Mouse (Mus musculus) limb, embryonic 10.5 days (tissue): ENCODE measurements around the gene Emd. TPM values are rescaled to one million over a fixed set of nuclear protein-coding genes. Genes with fewer than 3 reads are reported as not detected.

Experiments
- DNase-seq: peaks from one replicate; pipeline ENCODE4 v3.0.0-alpha.2; 2017; ENCODE audit warnings: low spot score
- H3K27ac ChIP-seq: fragments of 300-500 bp; sonication (generic); 2 replicates; pipeline ENCODE4 v1.5.1; 2016; ENCODE audit warnings: mild to moderate bottlenecking
- H3K27me3 ChIP-seq: fragments of 300-500 bp; sonication (generic); 2 replicates; pipeline ENCODE4 v1.6.1; 2016; ENCODE audit warnings: low read depth, mild to moderate bottlenecking; ENCODE audit not compliant: poor library complexity, severe bottlenecking
- H3K36me3 ChIP-seq: fragments of 300-500 bp; sonication (generic); 2 replicates; pipeline ENCODE4 v1.6.1; 2016; ENCODE audit warnings: mild to moderate bottlenecking, moderate library complexity
- H3K4me1 ChIP-seq: fragments of 300-500 bp; sonication (generic); 2 replicates; pipeline ENCODE4 v1.6.1; 2016
- H3K4me3 ChIP-seq: fragments of 300-500 bp; sonication (generic); 2 replicates; pipeline ENCODE4 v1.5.1; 2016; ENCODE audit warnings: mild to moderate bottlenecking, moderate library complexity
- H3K9me3 ChIP-seq: fragments of 300-500 bp; sonication (generic); replicated peaks from 2 replicates; pipeline ENCODE4 v1.6.1; 2016; ENCODE audit warnings: mild to moderate bottlenecking
- WGBS: fragments of 180-500 bp; shearing (Covaris S2); methylation state at CpG from one replicate; pipeline ENCODE4 v1.1.7; 2016; 5-methylcytosine and 5-hydroxymethylcytosine counted together
- polyA plus RNA-seq: library from polyadenylated mRNA; unstranded; fragments of >200 nt; fragmentation: Nextera tagmentation; extraction: Ambion mirVana; gene quantifications from 2 replicates; pipeline ENCODE4 v1.2.1, GENCODE M21; 2016

Gene Emd
- polyA plus RNA-seq, 1 experiment from 2014 or later, result 25.2 TPM

- Histone ChIP-seq H3K9me3 (no peaks in the 10 kb centered on the region), H3K4me3 (peak overlapping the region; percentile 65), H3K36me3 (peaks cover 23% of the 10 kb centered on the region), H3K27ac (peak overlapping the region; percentile 92), H3K4me1 (peaks cover 14% of the 10 kb centered on the region), H3K27me3 (peaks cover 24% of the 10 kb centered on the region)
- no peak for DNase-seq
- WGBS, result 10% methylated on average over 15 of the region's 15 CpGs
Measured at GRCm38 (mm10) chrX:74246693-74247092, 7.8 kb upstream of the Emd start.

GRCm38 (mm10) chrX:74248651-74249050 lies 5.8 kb upstream of the Emd start:
- peaks cover 12% of the 10 kb centered on the region for H3K4me1 ChIP-seq
- peaks cover 24% of the 10 kb centered on the region for H3K27me3 ChIP-seq
- DNase-seq, result peak; percentile 75
- peaks cover 4% of the 10 kb centered on the region for H3K36me3 ChIP-seq
- H3K27ac ChIP-seq, result peak overlapping the region; percentile 89; the same call in 1 of the 2 replicates
- no peaks in the 10 kb centered on the region for H3K9me3 ChIP-seq
- peak overlapping the region; percentile 58; the same call in 1 of the 2 replicates for H3K4me3 ChIP-seq
- WGBS, result 4% methylated on average over 3 of the region's 3 CpGs

- peaks cover 8% of the 10 kb centered on the region for H3K4me1 ChIP-seq
- DNase-seq, result peak; percentile 70
- no peaks in the 10 kb centered on the region for H3K9me3 ChIP-seq
- peak within 1 kb of the TSS; percentile 58 for H3K4me3 ChIP-seq
- WGBS, result 7% methylated on average over 38 of the region's 38 CpGs
- peaks cover 26% of the 10 kb centered on the region for H3K27me3 ChIP-seq
- H3K36me3 ChIP-seq, result no peaks in the 10 kb centered on the region
- H3K27ac ChIP-seq, result peak within 1 kb of the TSS; percentile 89
Measured at GRCm38 (mm10) chrX:74249615-74250014, 4.9 kb upstream of the Emd start, which contains the start of gene Flna. Gene Flna, minus strand, starts transcription at chrX:74249820.

GRCm38 (mm10) chrX:74254888-74255565 lies 540 bp downstream of the Emd start:
- 14% methylated on average over 29 of the region's 31 CpGs for WGBS
- Histone ChIP-seq H3K36me3 (peaks cover 34% of the 10 kb centered on the region), H3K27me3 (peaks cover 13% of the 10 kb centered on the region; the same call in 1 of the 2 replicates), H3K4me3 (peak overlapping the region; percentile 66), H3K9me3 (no peaks in the 10 kb centered on the region), H3K27ac (peak overlapping the region; percentile 91), H3K4me1 (peaks cover 4% of the 10 kb centered on the region)
- DNase-seq, result no peak

- no peak overlapping the region for H3K27ac ChIP-seq
- DNase-seq, result no peak
- H3K27me3 ChIP-seq, result peaks cover 5% of the 10 kb centered on the region; the same call in 1 of the 2 replicates
- peaks cover 37% of the 10 kb centered on the region for H3K36me3 ChIP-seq
- 100% methylated on average over 3 of the region's 3 CpGs for WGBS
- H3K4me3 ChIP-seq, result no peak overlapping the region
- H3K4me1 ChIP-seq, result peaks cover 4% of the 10 kb centered on the region
- no peaks in the 10 kb centered on the region for H3K9me3 ChIP-seq
Measured at GRCm38 (mm10) chrX:74257746-74258145, 3.3 kb downstream of the Emd start.

GRCm38 (mm10) chrX:74269736-74270061 lies 15.2 kb downstream of the Emd start:
- WGBS, result 17% methylated on average over 3 of the region's 3 CpGs
- peak; percentile 35 for DNase-seq

GRCm38 (mm10) chrX:74270062-74270901 lies 15.8 kb downstream of the Emd start, which contains the start of gene Rpl10:
Gene Rpl10, plus strand, starts transcription at chrX:74270812.
- Histone ChIP-seq H3K4me1 (0 out of 2 replicates have a peak, but pooled peaks cover 3% of the 10 kb centered on the region), H3K36me3 (peaks cover 14% of the 10 kb centered on the region), H3K27me3 (peaks cover 8% of the 10 kb centered on the region; the same call in 1 of the 2 replicates), H3K9me3 (no peaks in the 10 kb centered on the region), H3K27ac (peak within 1 kb of the TSS; percentile 94), H3K4me3 (peak within 1 kb of the TSS; percentile 59)
- DNase-seq, result peak; percentile 85
- 11% methylated on average over 42 of the region's 42 CpGs for WGBS

More at GRCm38 (mm10) chrX:74269736-74270061, 15.2 kb downstream of the Emd start:
- Histone ChIP-seq H3K4me3 (peak overlapping the region; percentile 59), H3K27me3 (peaks cover 11% of the 10 kb centered on the region; the same call in 1 of the 2 replicates), H3K27ac (peak overlapping the region; percentile 94), H3K9me3 (no peaks in the 10 kb centered on the region), H3K4me1 (0 out of 2 replicates have a peak, but pooled peaks cover 3% of the 10 kb centered on the region), H3K36me3 (peaks cover 14% of the 10 kb centered on the region)

- peaks cover 14% of the 10 kb centered on the region for H3K36me3 ChIP-seq
- H3K9me3 ChIP-seq, result no peaks in the 10 kb centered on the region
- peak overlapping the region; percentile 59 for H3K4me3 ChIP-seq
- H3K27ac ChIP-seq, result peak overlapping the region; percentile 83
- peaks cover 7% of the 10 kb centered on the region; the same call in 1 of the 2 replicates for H3K27me3 ChIP-seq
- WGBS, result 10% methylated on average over 27 of the region's 27 CpGs
- 0 out of 2 replicates have a peak, but pooled peaks cover 3% of the 10 kb centered on the region for H3K4me1 ChIP-seq
- DNase-seq, result peak; percentile 46
Measured at GRCm38 (mm10) chrX:74270902-74271551, 16.5 kb downstream of the Emd start.

GRCm38 (mm10) chrX:74273422-74274322 lies 19.2 kb downstream of the Emd start:
- Histone ChIP-seq H3K27me3 (peaks cover 7% of the 10 kb centered on the region; the same call in 1 of the 2 replicates), H3K4me3 (no peak overlapping the region), H3K27ac (no peak overlapping the region), H3K9me3 (no peaks in the 10 kb centered on the region), H3K36me3 (peaks cover 14% of the 10 kb centered on the region), H3K4me1 (0 out of 2 replicates have a peak, but pooled peaks cover 3% of the 10 kb centered on the region)
- peak; percentile 35 for DNase-seq
- 25% methylated on average over 10 of the region's 10 CpGs for WGBS

- WGBS, result 74% methylated on average over 8 of the region's 8 CpGs
- peaks cover 4% of the 10 kb centered on the region; the same call in 1 of the 2 replicates for H3K4me1 ChIP-seq
Measured at GRCm38 (mm10) chrX:74277916-74278315, 23.4 kb downstream of the Emd start.

GRCm38 (mm10) chrX:74281041-74281731 lies 26.7 kb downstream of the Emd start:
- 13% methylated on average over 14 of the region's 14 CpGs for WGBS
- DNase-seq, result no peak
- H3K4me1 ChIP-seq, result peaks cover 14% of the 10 kb centered on the region
- H3K9me3 ChIP-seq, result no peaks in the 10 kb centered on the region
- peaks cover 34% of the 10 kb centered on the region for H3K27me3 ChIP-seq
- no peaks in the 10 kb centered on the region for H3K36me3 ChIP-seq
- H3K4me3 ChIP-seq, result peak overlapping the region; percentile 68
- H3K27ac ChIP-seq, result peak overlapping the region; percentile 84

More at GRCm38 (mm10) chrX:74277916-74278315, 23.4 kb downstream of the Emd start:
- Histone ChIP-seq H3K27me3 (peaks cover 23% of the 10 kb centered on the region), H3K4me3 (no peak overlapping the region), H3K27ac (no peak overlapping the region), H3K36me3 (peaks cover 4% of the 10 kb centered on the region; the same call in 1 of the 2 replicates), H3K9me3 (no peaks in the 10 kb centered on the region)
- DNase-seq, result no peak
